Mouse (Mus musculus) intestine, embryonic 14.5 days (tissue): ENCODE results near the gene AA467197. TPM values are rescaled to one million over a fixed set of nuclear protein-coding genes. Genes with fewer than 3 reads are reported as not detected.

Source experiments
- ATAC-seq: fragments of 200-750 bp; cut with Nextera tagmentation; replicated peaks from 2 replicates; pipeline ENCODE4 v1.8.0; 2017; ENCODE audit warnings: low read depth, moderate number of reproducible peaks, moderate TSS enrichment, moderate library complexity; ENCODE audit not compliant: low FRiP score, low TSS enrichment
- DNase-seq: peaks from one replicate; pipeline ENCODE4 v3.0.0-alpha.2; 2018; ENCODE audit warnings: low spot score
- H3K27ac ChIP-seq: fragments of 300-500 bp; sonication (generic); 2 replicates; pipeline ENCODE4 v1.5.1; 2014; ENCODE audit warnings: low read depth, mild to moderate bottlenecking, control low read depth
- H3K27me3 ChIP-seq: fragments of 300-500 bp; sonication (generic); replicated peaks from 2 replicates; pipeline ENCODE4 v1.6.1; 2014; ENCODE audit warnings: low read length, control low read depth; ENCODE audit not compliant: control insufficient read depth, insufficient read depth
- H3K36me3 ChIP-seq: fragments of 300-500 bp; sonication (generic); 2 replicates; pipeline ENCODE4 v1.6.1; 2014; ENCODE audit warnings: low read length, control low read depth; ENCODE audit not compliant: control insufficient read depth, insufficient read depth
- H3K4me1 ChIP-seq: fragments of 300-500 bp; sonication (generic); replicated peaks from 2 replicates; pipeline ENCODE4 v1.6.1; 2014; ENCODE audit warnings: low read length, control low read depth, mixed read lengths; ENCODE audit not compliant: control insufficient read depth, insufficient read depth
- H3K4me2 ChIP-seq: fragments of 300-500 bp; sonication (generic); 2 replicates; pipeline ENCODE4 v1.6.1; 2014; ENCODE audit warnings: low read length
- H3K4me3 ChIP-seq: fragments of 300-500 bp; sonication (generic); 2 replicates; pipeline ENCODE4 v1.5.1; 2014; ENCODE audit warnings: low read depth, low read length, control low read depth, mixed read lengths
- H3K9ac ChIP-seq: fragments of 300-500 bp; sonication (generic); 2 replicates; pipeline ENCODE4 v1.6.1; 2014; ENCODE audit warnings: mild to moderate bottlenecking, low read length
- H3K9me3 ChIP-seq: fragments of 300-500 bp; sonication (generic); 2 replicates; pipeline ENCODE4 v1.6.1; 2016; ENCODE audit warnings: low read length, control low read depth; ENCODE audit not compliant: control insufficient read depth
- WGBS: fragments of 180-500 bp; shearing (Covaris S2); extraction: QIAGEN DNeasy Blood & Tissue Kit; methylation state at CpG from one replicate; pipeline ENCODE4 v1.1.7; 2014; 5-methylcytosine and 5-hydroxymethylcytosine counted together
- polyA plus RNA-seq: library from polyadenylated mRNA; unstranded; fragments of >200 nt; fragmentation: Nextera tagmentation; extraction: Ambion mirVana; gene quantifications from 2 replicates; pipeline ENCODE4 v1.2.1, GENCODE M21; 2014

AA467197 gene
- polyA plus RNA-seq, 1 experiment from 2014 or later = 5.2 TPM

DNA sequence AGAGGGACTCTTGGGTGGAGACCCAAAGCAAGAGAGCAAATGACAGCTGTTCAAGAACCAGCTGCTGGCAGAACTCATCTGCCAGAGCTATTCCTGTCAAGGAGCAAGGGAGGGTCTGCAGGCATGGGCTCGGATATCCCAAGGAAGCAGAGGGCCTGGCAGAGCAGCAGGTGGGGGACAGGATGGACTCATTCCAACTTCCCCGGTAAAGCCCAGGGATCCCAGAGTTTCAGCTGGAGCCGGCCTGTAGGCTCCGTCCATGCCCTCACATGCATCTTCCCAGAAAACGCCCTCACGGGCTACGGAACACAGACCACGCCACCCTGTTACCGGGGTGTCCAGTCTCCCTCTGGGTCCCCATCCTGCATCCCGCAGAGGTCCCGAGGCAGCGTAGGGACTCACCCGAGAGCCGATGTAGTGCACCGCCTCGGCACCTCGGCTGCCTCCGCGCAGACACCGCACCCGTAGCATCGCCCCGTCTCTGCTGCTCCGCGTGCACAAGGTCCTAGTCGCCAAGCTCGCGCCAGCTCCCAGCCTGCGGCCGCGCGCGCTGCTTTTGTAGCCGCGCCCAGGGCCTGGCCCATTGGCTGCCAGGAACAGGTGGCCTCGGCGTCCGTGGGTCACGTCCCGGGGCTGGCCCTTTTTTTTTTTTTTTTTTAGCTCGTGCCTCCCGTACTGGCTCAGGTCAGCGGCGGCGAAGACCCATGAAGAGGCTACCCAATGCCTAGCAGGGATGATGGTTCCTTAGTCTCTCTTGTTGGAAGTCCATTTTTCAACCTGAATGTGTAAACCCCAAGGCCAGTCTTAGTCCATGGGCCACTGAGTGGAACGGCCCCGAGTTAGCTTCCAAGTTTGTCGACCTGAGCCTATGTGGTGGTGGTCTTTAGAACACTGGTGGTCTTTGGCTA lies 25.8 kb upstream of the AA467197 start, which contains the start of gene Gatm:
Gene Gatm (minus strand): TSS at position 558 of the 908 bp plus-strand sequence.
- Histone ChIP-seq H3K9ac (peak within 1 kb of the TSS; percentile 37), H3K4me3 (peak within 1 kb of the TSS; percentile 50), H3K36me3 (no peaks in the 10 kb centered on the region), H3K4me1 (no peaks in the 10 kb centered on the region), H3K27me3 (0 out of 2 replicates have a peak, but pooled peaks cover 8% of the 10 kb centered on the region), H3K9me3 (no peaks in the 10 kb centered on the region), H3K4me2 (peak within 1 kb of the TSS; percentile 79), H3K27ac (no peak within 1 kb of the TSS)
- DNase-seq (peak; percentile 81), ATAC-seq (peak; percentile 94)
- WGBS = 2% methylated on average over 48 of the region's 48 CpGs

DNA sequence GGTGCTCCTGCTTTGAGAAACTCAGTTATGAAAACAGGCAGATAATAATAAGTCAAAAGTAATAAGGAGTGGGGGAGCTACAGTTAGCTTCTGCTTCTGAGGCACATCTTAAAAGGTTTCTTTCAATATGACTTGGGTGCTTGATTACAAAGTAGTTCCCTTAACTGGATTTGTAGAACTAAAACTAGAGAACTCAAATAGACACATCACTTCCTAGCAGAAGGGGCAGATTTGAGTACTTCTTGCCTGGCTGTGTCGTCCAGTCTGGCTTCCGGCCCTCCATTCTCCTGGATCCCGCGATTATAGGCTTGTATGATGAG lies 25.2 kb upstream of the AA467197 start:
- Histone ChIP-seq H3K27me3 (0 out of 2 replicates have a peak, but pooled peaks cover 8% of the 10 kb centered on the region), H3K27ac (no peak overlapping the region), H3K36me3 (no peaks in the 10 kb centered on the region), H3K9ac (no peak overlapping the region), H3K9me3 (no peaks in the 10 kb centered on the region), H3K4me3 (0 out of 2 replicates have a peak overlapping the region, but pooled peaks have one; percentile 50), H3K4me2 (peak overlapping the region; percentile 79), H3K4me1 (no peaks in the 10 kb centered on the region)
- ATAC-seq (no peak), DNase-seq (no peak)
- WGBS = 88% methylated on average over 4 of the region's 4 CpGs

GRCm38 (mm10) chr2:122616237-122616636 lies 20.5 kb upstream of the AA467197 start:
- Histone ChIP-seq H3K4me1 (no peaks in the 10 kb centered on the region), H3K36me3 (no peaks in the 10 kb centered on the region), H3K9me3 (no peaks in the 10 kb centered on the region), H3K27me3 (0 out of 2 replicates have a peak, but pooled peaks cover 7% of the 10 kb centered on the region), H3K9ac (no peak overlapping the region), H3K4me2 (no peak overlapping the region), H3K4me3 (no peak overlapping the region), H3K27ac (no peak overlapping the region)
- ATAC-seq (no peak), DNase-seq (no peak)
- 72% methylated on average over 6 of the region's 6 CpGs for WGBS

GRCm38 (mm10) chr2:122617792-122618191 lies 19.0 kb upstream of the AA467197 start:
- H3K9ac ChIP-seq = no peak overlapping the region
- no peak overlapping the region for H3K4me2 ChIP-seq
- no peaks in the 10 kb centered on the region for H3K36me3 ChIP-seq
- H3K27me3 ChIP-seq = no peaks in the 10 kb centered on the region
- no peaks in the 10 kb centered on the region for H3K9me3 ChIP-seq
- WGBS = 81% methylated on average over 6 of the region's 6 CpGs
- H3K4me1 ChIP-seq = no peaks in the 10 kb centered on the region
- DNase-seq (no peak), ATAC-seq (no peak)
- no peak overlapping the region for H3K4me3 ChIP-seq
- no peak overlapping the region for H3K27ac ChIP-seq

DNA sequence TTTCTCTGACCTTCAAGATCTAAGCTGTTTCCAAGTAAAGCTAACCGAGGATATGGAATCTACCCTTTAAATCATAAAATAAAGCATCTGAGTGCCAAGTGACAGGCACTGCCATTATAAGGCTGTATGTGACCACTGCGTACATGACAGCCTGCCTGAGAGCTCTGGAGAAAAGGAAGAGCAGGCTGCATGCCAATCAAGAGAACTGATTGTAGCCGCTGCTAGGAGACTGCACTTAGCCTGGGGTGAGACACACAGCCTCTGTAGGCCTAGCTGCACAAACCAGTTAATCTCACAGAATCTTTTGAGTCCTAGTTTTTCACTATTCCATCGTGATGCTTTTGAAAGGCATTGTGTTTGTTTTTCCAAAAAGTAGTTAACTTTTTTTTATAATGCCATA lies 18.1 kb upstream of the AA467197 start:
- ATAC-seq (no peak), DNase-seq (no peak)
- Histone ChIP-seq H3K9ac (no peak overlapping the region), H3K4me2 (no peak overlapping the region), H3K27me3 (no peaks in the 10 kb centered on the region), H3K27ac (no peak overlapping the region), H3K4me3 (no peak overlapping the region), H3K36me3 (no peaks in the 10 kb centered on the region), H3K4me1 (no peaks in the 10 kb centered on the region), H3K9me3 (no peaks in the 10 kb centered on the region)
- 59% methylated on average over 4 of the region's 4 CpGs for WGBS

DNA sequence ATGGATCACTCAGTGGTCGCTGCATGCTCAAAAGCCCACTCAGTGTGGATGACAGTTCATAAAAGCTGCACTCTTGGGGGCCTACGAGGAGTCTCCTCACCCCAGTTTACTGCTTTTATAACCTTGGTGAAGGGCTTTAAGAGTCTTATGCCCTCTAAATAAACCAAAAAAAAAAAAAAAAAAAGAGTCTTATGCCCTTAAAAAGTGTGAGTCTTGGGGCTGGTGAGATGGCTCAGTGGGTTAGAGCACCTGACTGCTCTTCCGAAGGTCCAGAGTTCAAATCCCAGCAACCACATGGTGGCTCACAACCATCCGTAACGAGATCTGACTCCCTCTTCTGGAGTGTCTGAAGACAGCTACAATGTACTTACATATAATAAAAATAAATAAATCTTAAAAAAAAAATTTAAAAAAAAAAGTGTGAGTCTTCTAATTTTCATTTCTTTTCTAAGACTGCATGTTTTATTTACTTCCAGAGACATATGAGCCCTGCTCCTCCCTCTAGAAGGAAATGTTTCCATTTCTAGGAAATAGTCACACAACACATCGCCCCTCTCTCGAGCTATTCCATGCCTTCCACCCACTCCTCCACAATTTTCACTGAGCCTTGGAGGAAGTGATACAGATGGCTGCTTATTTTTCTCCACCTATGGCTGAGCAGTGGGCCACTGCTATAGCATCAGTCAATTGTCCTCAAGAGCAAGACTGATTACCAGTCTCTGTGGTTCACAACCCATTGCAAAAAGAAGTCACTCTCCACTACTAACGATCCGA lies 15.3 kb upstream of the AA467197 start:
- H3K9ac ChIP-seq = no peak overlapping the region
- H3K27ac ChIP-seq = no peak overlapping the region
- 80% methylated on average over 9 of the region's 9 CpGs for WGBS
- no peak overlapping the region for H3K4me3 ChIP-seq
- H3K36me3 ChIP-seq = no peaks in the 10 kb centered on the region
- no peaks in the 10 kb centered on the region for H3K4me1 ChIP-seq
- H3K27me3 ChIP-seq = no peaks in the 10 kb centered on the region
- no peak for ATAC-seq
- no peaks in the 10 kb centered on the region for H3K9me3 ChIP-seq
- DNase-seq = no peak
- no peak overlapping the region for H3K4me2 ChIP-seq

- DNase-seq (no peak), ATAC-seq (no peak)
- Histone ChIP-seq H3K36me3 (no peaks in the 10 kb centered on the region), H3K4me2 (no peak overlapping the region), H3K4me3 (no peak overlapping the region), H3K27ac (no peak overlapping the region), H3K4me1 (peaks cover 3% of the 10 kb centered on the region; the same call in 1 of the 2 replicates), H3K27me3 (no peaks in the 10 kb centered on the region), H3K9ac (no peak overlapping the region), H3K9me3 (no peaks in the 10 kb centered on the region)
- WGBS = 43% methylated on average over 7 of the region's 7 CpGs
These were observed 10.9 kb upstream of the AA467197 start for GRCm38 (mm10) chr2:122625930-122626329.

- Histone ChIP-seq H3K4me1 (peaks cover 13% of the 10 kb centered on the region), H3K4me2 (peak overlapping the region; percentile 20; the same call in 1 of the 2 replicates), H3K9ac (no peak overlapping the region), H3K9me3 (no peaks in the 10 kb centered on the region), H3K27ac (no peak overlapping the region), H3K36me3 (peaks cover 18% of the 10 kb centered on the region), H3K27me3 (no peaks in the 10 kb centered on the region), H3K4me3 (no peak overlapping the region)
- ATAC-seq (no peak), DNase-seq (peak; percentile 80)
- WGBS = 0% methylated on average over 7 of the region's 7 CpGs
These were observed 7.8 kb upstream of the AA467197 start for GRCm38 (mm10) chr2:122628976-122629375.
